Mouse (Mus musculus) c-Kit-negative CD71-positive TER-119-positive erythroid progenitor cells, embryonic 14.5 days (primary cell): Measurements from ENCODE around the gene Fbln2.
"Not testable (repeated sequence)": the region's sequence is repeated elsewhere in the genome, so short reads cannot be mapped to it uniquely, and the experiment has no call there.

Experiments
- DNase-seq: peaks from one replicate; pipeline ENCODE4 v3.0.0-alpha.2; 2013; ENCODE audit warnings: low read depth, low spot score

Gene Fbln2

GRCm38 (mm10) chr6:91212155-91212554 is at the start of gene Fbln2:
Gene Fbln2 (plus strand): TSS chr6:91212455.
- not testable (repeated sequence) for DNase-seq

GRCm38 (mm10) chr6:91163195-91163911 is 48.9 kb upstream of the Fbln2 start:
- peak; percentile 79 for DNase-seq

GRCm38 (mm10) chr6:91164584-91164983 is 47.7 kb upstream of the Fbln2 start:
- no peak for DNase-seq

- DNase-seq, result peak; percentile 81
Measured at GRCm38 (mm10) chr6:91165210-91165609, 47.0 kb upstream of the Fbln2 start.

- no peak for DNase-seq
Measured at GRCm38 (mm10) chr6:91167828-91168227, 44.4 kb upstream of the Fbln2 start.

- no peak for DNase-seq
Measured at GRCm38 (mm10) chr6:91169129-91169528, 43.1 kb upstream of the Fbln2 start.

- no peak for DNase-seq
Measured at GRCm38 (mm10) chr6:91171396-91171895, 40.8 kb upstream of the Fbln2 start.

GRCm38 (mm10) chr6:91172381-91172780 is 39.9 kb upstream of the Fbln2 start:
- DNase-seq, result no peak

- no peak for DNase-seq
Measured at GRCm38 (mm10) chr6:91173221-91173880, 38.9 kb upstream of the Fbln2 start.

- no peak for DNase-seq
Measured at GRCm38 (mm10) chr6:91174211-91174610, 38.0 kb upstream of the Fbln2 start.

GRCm38 (mm10) chr6:91180767-91181171 is 31.5 kb upstream of the Fbln2 start:
- DNase-seq, result no peak

GRCm38 (mm10) chr6:91181320-91181719 is 30.9 kb upstream of the Fbln2 start:
- DNase-seq, result no peak

GRCm38 (mm10) chr6:91182075-91182490 is 30.2 kb upstream of the Fbln2 start:
- no peak for DNase-seq

- no peak for DNase-seq
Measured at GRCm38 (mm10) chr6:91183041-91183440, 29.2 kb upstream of the Fbln2 start.

- DNase-seq, result no peak
Measured at GRCm38 (mm10) chr6:91183980-91184379, 28.3 kb upstream of the Fbln2 start.

- DNase-seq, result no peak
Measured at GRCm38 (mm10) chr6:91184776-91185175, 27.5 kb upstream of the Fbln2 start.

GRCm38 (mm10) chr6:91185502-91185901 is 26.8 kb upstream of the Fbln2 start:
- DNase-seq, result no peak

- DNase-seq, result no peak
Measured at GRCm38 (mm10) chr6:91186161-91186931, 25.9 kb upstream of the Fbln2 start.

GRCm38 (mm10) chr6:91186934-91187333 is 25.3 kb upstream of the Fbln2 start:
- no peak for DNase-seq

- no peak for DNase-seq
Measured at GRCm38 (mm10) chr6:91187871-91188270, 24.4 kb upstream of the Fbln2 start.

GRCm38 (mm10) chr6:91189971-91190370 is 22.3 kb upstream of the Fbln2 start:
- no peak for DNase-seq

- DNase-seq, result no peak
Measured at GRCm38 (mm10) chr6:91191465-91191864, 20.8 kb upstream of the Fbln2 start.
